Mouse (Mus musculus): ENCODE measurements around the gene Tfr2. TPM values are rescaled to one million over a fixed set of nuclear protein-coding genes. Genes with fewer than 3 reads are reported as not detected.

The Tfr2 gene
- 148 and 157 TPM in 2 replicates for polyA plus RNA-seq (2015; fragmentation: Nextera tagmentation; extraction: Ambion mirVana)

- peaks cover 24% of the 10 kb centered on the region for H3K4me1 ChIP-seq (ENCODE audit: insufficient read depth)
- WGBS (ENCODE audit: insufficient replicate concordance), result 10% methylated on average over 9 of the region's 9 CpGs
- TF ChIP-seq EP300 (IDR thresholded peaks at IDR 0.05; ENCODE audit: low read depth) (no peak), CTCF (IDR thresholded peaks at IDR 0.05; ENCODE audit: low read depth) (no peak)
- H3K27me3 ChIP-seq (ENCODE audit: insufficient read depth, low read length), result no peaks in the 10 kb centered on the region
- ATAC-seq (peak; percentile 82), DNase-seq (peak; percentile 93)
- peak within 1 kb of the TSS; percentile 75 for H3K9ac ChIP-seq (replicated peaks)
- H3K4me3 ChIP-seq (ENCODE audit: low read depth, low read length), result peak within 1 kb of the TSS; percentile 52
- peaks cover 7% of the 10 kb centered on the region for H3K36me3 ChIP-seq (replicated peaks; ENCODE audit: insufficient read depth, low read length)
- no peaks in the 10 kb centered on the region for H3K9me3 ChIP-seq (ENCODE audit: low read length)
- H3K4me2 ChIP-seq (ENCODE audit: low read depth, low read length), result peak within 1 kb of the TSS; percentile 85
- H3K27ac ChIP-seq (ENCODE audit: low read depth), result peak within 1 kb of the TSS; percentile 93
Measured at GRCm38 (mm10) chr5:137569665-137570064, at the start of gene Tfr2. Gene Tfr2, plus strand, starts transcription at chr5:137569840.

GRCm38 (mm10) chr5:137521861-137522260, 47.8 kb upstream of the Tfr2 start:
- H3K9me3 ChIP-seq (ENCODE audit: low read length), result no peaks in the 10 kb centered on the region
- H3K4me3 ChIP-seq (ENCODE audit: low read depth, low read length), result no peak overlapping the region
- ATAC-seq, result no peak
- TF ChIP-seq EP300 (IDR thresholded peaks at IDR 0.05; ENCODE audit: low read depth) (no peak), CTCF (IDR thresholded peaks at IDR 0.05; ENCODE audit: low read depth) (no peak)
- DNase-seq, result no peak
- no peak overlapping the region for H3K9ac ChIP-seq (replicated peaks)
- H3K27me3 ChIP-seq (ENCODE audit: insufficient read depth, low read length), result no peaks in the 10 kb centered on the region
- H3K4me2 ChIP-seq (ENCODE audit: low read depth, low read length), result no peak overlapping the region
- H3K4me1 ChIP-seq (ENCODE audit: insufficient read depth), result peaks cover 4% of the 10 kb centered on the region; the same call in 1 of the 2 replicates
- peaks cover 82% of the 10 kb centered on the region for H3K36me3 ChIP-seq (replicated peaks; ENCODE audit: insufficient read depth, low read length)
- 73% methylated on average over 9 of the region's 9 CpGs for WGBS (ENCODE audit: insufficient replicate concordance)
- no peak overlapping the region for H3K27ac ChIP-seq (ENCODE audit: low read depth)

GRCm38 (mm10) chr5:137522711-137523110, 46.9 kb upstream of the Tfr2 start:
- ATAC-seq (no peak), DNase-seq (no peak)
- no peaks in the 10 kb centered on the region for H3K27me3 ChIP-seq (ENCODE audit: insufficient read depth, low read length)
- H3K4me3 ChIP-seq (ENCODE audit: low read depth, low read length), result no peak overlapping the region
- H3K9me3 ChIP-seq (ENCODE audit: low read length), result no peaks in the 10 kb centered on the region
- H3K36me3 ChIP-seq (replicated peaks; ENCODE audit: insufficient read depth, low read length), result peaks cover 89% of the 10 kb centered on the region
- TF ChIP-seq EP300 (IDR thresholded peaks at IDR 0.05; ENCODE audit: low read depth) (no peak), CTCF (IDR thresholded peaks at IDR 0.05; ENCODE audit: low read depth) (no peak)
- peaks cover 4% of the 10 kb centered on the region; the same call in 1 of the 2 replicates for H3K4me1 ChIP-seq (ENCODE audit: insufficient read depth)
- no peak overlapping the region for H3K9ac ChIP-seq (replicated peaks)
- H3K4me2 ChIP-seq (ENCODE audit: low read depth, low read length), result no peak overlapping the region
- WGBS (ENCODE audit: insufficient replicate concordance), result 79% methylated on average over 11 of the region's 11 CpGs
- no peak overlapping the region for H3K27ac ChIP-seq (ENCODE audit: low read depth)

- Histone ChIP-seq H3K9ac (replicated peaks) (no peak overlapping the region), H3K4me3 (ENCODE audit: low read depth, low read length) (no peak overlapping the region), H3K9me3 (ENCODE audit: low read length) (no peaks in the 10 kb centered on the region), H3K27me3 (ENCODE audit: insufficient read depth, low read length) (no peaks in the 10 kb centered on the region), H3K4me1 (ENCODE audit: insufficient read depth) (peaks cover 4% of the 10 kb centered on the region; the same call in 1 of the 2 replicates), H3K4me2 (ENCODE audit: low read depth, low read length) (no peak overlapping the region), H3K36me3 (replicated peaks; ENCODE audit: insufficient read depth, low read length) (peaks cover 98% of the 10 kb centered on the region), H3K27ac (ENCODE audit: low read depth) (no peak overlapping the region)
- WGBS (ENCODE audit: insufficient replicate concordance), result 80% methylated on average over 25 of the region's 25 CpGs
- TF ChIP-seq CTCF (IDR thresholded peaks at IDR 0.05; ENCODE audit: low read depth), result no peak
- TF ChIP-seq EP300 (IDR thresholded peaks at IDR 0.05; ENCODE audit: low read depth), result no peak
- ATAC-seq (no peak), DNase-seq (no peak)
Measured at GRCm38 (mm10) chr5:137523396-137524250, 46.0 kb upstream of the Tfr2 start.

- DNase-seq (no peak), ATAC-seq (no peak)
- H3K9ac ChIP-seq (replicated peaks), result no peak overlapping the region
- 85% methylated on average over 6 of the region's 8 CpGs for WGBS (ENCODE audit: insufficient replicate concordance)
- peaks cover 98% of the 10 kb centered on the region for H3K36me3 ChIP-seq (replicated peaks; ENCODE audit: insufficient read depth, low read length)
- H3K9me3 ChIP-seq (ENCODE audit: low read length), result no peaks in the 10 kb centered on the region
- no peaks in the 10 kb centered on the region for H3K27me3 ChIP-seq (ENCODE audit: insufficient read depth, low read length)
- no peak overlapping the region for H3K4me3 ChIP-seq (ENCODE audit: low read depth, low read length)
- H3K4me1 ChIP-seq (ENCODE audit: insufficient read depth), result peaks cover 4% of the 10 kb centered on the region; the same call in 1 of the 2 replicates
- no peak overlapping the region for H3K27ac ChIP-seq (ENCODE audit: low read depth)
- H3K4me2 ChIP-seq (ENCODE audit: low read depth, low read length), result no peak overlapping the region
- no peak for TF ChIP-seq CTCF (IDR thresholded peaks at IDR 0.05; ENCODE audit: low read depth)
- TF ChIP-seq EP300 (IDR thresholded peaks at IDR 0.05; ENCODE audit: low read depth), result no peak
Measured at GRCm38 (mm10) chr5:137524251-137524515, 45.5 kb upstream of the Tfr2 start.

- Histone ChIP-seq H3K36me3 (replicated peaks; ENCODE audit: insufficient read depth, low read length) (peaks cover 98% of the 10 kb centered on the region), H3K9me3 (ENCODE audit: low read length) (no peaks in the 10 kb centered on the region), H3K4me1 (ENCODE audit: insufficient read depth) (peaks cover 4% of the 10 kb centered on the region; the same call in 1 of the 2 replicates), H3K4me2 (ENCODE audit: low read depth, low read length) (no peak overlapping the region), H3K27me3 (ENCODE audit: insufficient read depth, low read length) (no peaks in the 10 kb centered on the region), H3K4me3 (ENCODE audit: low read depth, low read length) (no peak overlapping the region), H3K9ac (replicated peaks) (no peak overlapping the region), H3K27ac (ENCODE audit: low read depth) (no peak overlapping the region)
- TF ChIP-seq CTCF (IDR thresholded peaks at IDR 0.05; ENCODE audit: low read depth), result no peak
- TF ChIP-seq EP300 (IDR thresholded peaks at IDR 0.05; ENCODE audit: low read depth), result no peak
- DNase-seq (no peak), ATAC-seq (no peak)
- WGBS (ENCODE audit: insufficient replicate concordance), result 87% methylated on average over 13 of the region's 13 CpGs
Measured at GRCm38 (mm10) chr5:137524671-137525070, 45.0 kb upstream of the Tfr2 start.
